Mouse (Mus musculus): ENCODE data around the gene Fam25c. TPM values are rescaled to one million over a fixed set of nuclear protein-coding genes. Genes with fewer than 3 reads are reported as not detected.
A peak's percentile ranks its signal among the peaks of the same experiment; 100 is the strongest.
"Not testable (repeated sequence)": the region's sequence is repeated elsewhere in the genome, so short reads cannot be mapped to it uniquely, and the experiment has no call there.

Fam25c gene
- polyA plus RNA-seq, 1 experiment from 2014 or later: not detected

DNA sequence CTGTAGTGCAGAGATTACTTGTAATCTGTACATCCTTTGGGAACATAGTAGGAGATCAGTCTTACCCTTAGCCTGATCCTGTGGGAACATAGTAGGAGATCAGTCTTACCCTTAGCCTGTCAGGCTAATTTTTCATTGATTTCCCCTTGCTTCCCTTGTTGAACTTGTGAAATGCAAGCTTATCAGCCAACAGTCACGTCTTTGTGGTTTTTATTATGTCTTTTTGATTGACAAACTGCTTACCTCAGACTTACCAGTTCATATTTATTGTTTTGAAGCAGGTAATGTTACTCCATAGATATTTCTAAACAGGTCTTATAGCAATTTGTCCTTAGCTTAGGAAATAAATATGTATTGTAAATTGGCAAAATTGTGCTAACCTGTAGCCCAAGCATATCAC lies 27.6 kb downstream of the Fam25c start:
- H3K9me3 ChIP-seq (replicated peaks; ENCODE audit: control insufficient read depth, low read length, poor library complexity, severe bottlenecking): no peaks in the 10 kb centered on the region
- H3K27me3 ChIP-seq (ENCODE audit: control insufficient read depth, insufficient read depth, low read depth, low read length): no peaks in the 10 kb centered on the region
- H3K36me3 ChIP-seq (ENCODE audit: control insufficient read depth, insufficient read depth, low read length): peaks cover 33% of the 10 kb centered on the region
- H3K27ac ChIP-seq (ENCODE audit: low read length): no peak overlapping the region
- 86% methylated on average over 1 of the region's 1 CpGs for WGBS
- no peak overlapping the region for H3K4me2 ChIP-seq (ENCODE audit: low read length)
- no peak overlapping the region for H3K4me3 ChIP-seq (ENCODE audit: low read depth, low read length)
- ATAC-seq: no peak
- H3K9ac ChIP-seq (ENCODE audit: low read depth, low read length): no peak overlapping the region
- H3K4me1 ChIP-seq (ENCODE audit: control insufficient read depth, insufficient read depth, low read length): no peaks in the 10 kb centered on the region

DNA sequence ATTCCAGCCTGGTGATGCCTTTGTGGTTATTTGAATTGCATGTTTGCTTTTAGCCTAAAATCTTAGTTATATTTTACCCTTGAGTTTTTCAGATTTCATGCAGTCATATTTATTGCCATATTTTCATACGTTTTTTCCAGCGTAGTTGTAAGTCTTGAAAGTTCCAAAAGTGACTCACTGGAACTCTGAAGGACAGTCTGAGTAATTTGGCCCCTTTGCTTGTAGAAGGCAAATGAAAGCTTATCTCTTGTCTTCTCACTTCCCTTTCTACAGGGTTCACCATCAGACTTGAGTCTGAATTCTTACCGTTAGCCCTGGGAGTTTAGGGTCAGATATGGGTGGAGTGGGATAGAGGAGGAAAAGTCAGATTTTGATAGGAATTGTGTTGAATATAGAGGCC lies 28.6 kb downstream of the Fam25c start:
- Histone ChIP-seq H3K27me3 (ENCODE audit: control insufficient read depth, insufficient read depth, low read depth, low read length) (no peaks in the 10 kb centered on the region), H3K36me3 (ENCODE audit: control insufficient read depth, insufficient read depth, low read length) (peaks cover 30% of the 10 kb centered on the region), H3K4me3 (ENCODE audit: low read depth, low read length) (no peak overlapping the region), H3K4me2 (ENCODE audit: low read length) (no peak overlapping the region), H3K27ac (ENCODE audit: low read length) (no peak overlapping the region), H3K9ac (ENCODE audit: low read depth, low read length) (no peak overlapping the region), H3K4me1 (ENCODE audit: control insufficient read depth, insufficient read depth, low read length) (no peaks in the 10 kb centered on the region), H3K9me3 (replicated peaks; ENCODE audit: control insufficient read depth, low read length, poor library complexity, severe bottlenecking) (no peaks in the 10 kb centered on the region)
- ATAC-seq: no peak
- WGBS: 96% methylated on average over 3 of the region's 3 CpGs

- peaks cover 28% of the 10 kb centered on the region for H3K36me3 ChIP-seq (ENCODE audit: control insufficient read depth, insufficient read depth, low read length)
- WGBS: 97% methylated on average over 5 of the region's 5 CpGs
- H3K4me2 ChIP-seq (ENCODE audit: low read length): no peak overlapping the region
- H3K27ac ChIP-seq (ENCODE audit: low read length): no peak overlapping the region
- no peak overlapping the region for H3K9ac ChIP-seq (ENCODE audit: low read depth, low read length)
- H3K27me3 ChIP-seq (ENCODE audit: control insufficient read depth, insufficient read depth, low read depth, low read length): no peaks in the 10 kb centered on the region
- H3K4me1 ChIP-seq (ENCODE audit: control insufficient read depth, insufficient read depth, low read length): no peaks in the 10 kb centered on the region
- H3K4me3 ChIP-seq (ENCODE audit: low read depth, low read length): no peak overlapping the region
- H3K9me3 ChIP-seq (replicated peaks; ENCODE audit: control insufficient read depth, low read length, poor library complexity, severe bottlenecking): no peaks in the 10 kb centered on the region
- ATAC-seq: no peak
Measured at GRCm38 (mm10) chr14:34323576-34324085, 31.6 kb downstream of the Fam25c start.

DNA sequence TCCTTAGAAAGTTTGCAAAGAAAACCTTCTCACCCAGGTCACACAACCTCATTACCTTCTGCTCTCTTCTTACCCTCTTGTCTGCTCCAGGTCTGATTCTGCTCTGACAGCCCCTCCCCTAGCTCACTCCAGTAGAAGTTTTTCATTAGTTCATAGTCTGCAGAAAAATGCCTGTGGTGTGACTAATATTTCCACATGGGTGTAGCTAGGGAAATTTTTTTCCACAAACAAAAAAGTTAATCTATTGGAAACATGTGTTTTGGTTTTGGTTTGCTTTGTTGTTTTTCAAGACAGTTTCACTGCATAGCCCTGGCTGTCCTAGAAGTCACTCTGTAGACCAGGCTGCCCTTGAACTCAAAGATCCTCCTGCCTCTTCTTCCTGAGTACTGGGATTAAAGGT lies 37.1 kb downstream of the Fam25c start:
- no peak for ATAC-seq
- no peak overlapping the region for H3K9ac ChIP-seq (ENCODE audit: low read depth, low read length)

DNA sequence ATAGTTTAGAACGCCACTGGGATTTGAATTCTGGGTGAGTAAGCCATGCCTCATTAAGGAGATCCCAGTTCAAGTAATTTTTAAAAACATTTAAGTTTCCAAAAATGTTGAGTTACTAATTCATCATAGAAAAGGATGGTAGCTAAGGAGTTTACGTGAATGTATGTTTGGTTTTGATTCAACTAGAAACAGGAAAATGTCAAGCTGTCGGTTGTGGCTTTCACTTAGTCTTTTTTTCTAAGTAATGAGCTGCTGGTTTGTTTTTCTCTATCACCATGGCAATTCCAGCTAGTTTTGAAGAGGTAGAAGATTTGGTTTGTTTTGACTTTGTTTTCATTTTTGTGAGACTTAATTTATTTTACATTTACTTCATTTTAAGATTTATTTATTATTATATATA lies 37.8 kb downstream of the Fam25c start:
- over 99% methylated on average over 3 of the region's 3 CpGs for WGBS
- no peak for ATAC-seq

More for the DNA sequence above, 37.1 kb downstream of the Fam25c start:
- H3K27ac ChIP-seq (ENCODE audit: low read length): no peak overlapping the region
- peaks cover 12% of the 10 kb centered on the region for H3K36me3 ChIP-seq (ENCODE audit: control insufficient read depth, insufficient read depth, low read length)
- H3K27me3 ChIP-seq (ENCODE audit: control insufficient read depth, insufficient read depth, low read depth, low read length): no peaks in the 10 kb centered on the region
- H3K4me3 ChIP-seq (ENCODE audit: low read depth, low read length): no peak overlapping the region
- peaks cover 18% of the 10 kb centered on the region for H3K4me1 ChIP-seq (ENCODE audit: control insufficient read depth, insufficient read depth, low read length)
- H3K4me2 ChIP-seq (ENCODE audit: low read length): no peak overlapping the region
- H3K9me3 ChIP-seq (replicated peaks; ENCODE audit: control insufficient read depth, low read length, poor library complexity, severe bottlenecking): no peaks in the 10 kb centered on the region

GRCm38 (mm10) chr14:34316346-34316745 lies 38.9 kb downstream of the Fam25c start:
- H3K4me3 ChIP-seq (ENCODE audit: low read depth, low read length): no peak overlapping the region
- H3K9me3 ChIP-seq (replicated peaks; ENCODE audit: control insufficient read depth, low read length, poor library complexity, severe bottlenecking): no peaks in the 10 kb centered on the region
- H3K36me3 ChIP-seq (ENCODE audit: control insufficient read depth, insufficient read depth, low read length): peaks cover 9% of the 10 kb centered on the region
- no peaks in the 10 kb centered on the region for H3K27me3 ChIP-seq (ENCODE audit: control insufficient read depth, insufficient read depth, low read depth, low read length)
- no peak overlapping the region for H3K27ac ChIP-seq (ENCODE audit: low read length)
- H3K4me1 ChIP-seq (ENCODE audit: control insufficient read depth, insufficient read depth, low read length): peaks cover 31% of the 10 kb centered on the region
- no peak overlapping the region for H3K4me2 ChIP-seq (ENCODE audit: low read length)
- WGBS: 94% methylated on average over 2 of the region's 2 CpGs
- ATAC-seq: no peak
- no peak overlapping the region for H3K9ac ChIP-seq (ENCODE audit: low read depth, low read length)

More for the DNA sequence above, 37.8 kb downstream of the Fam25c start:
- Histone ChIP-seq H3K9me3 (replicated peaks; ENCODE audit: control insufficient read depth, low read length, poor library complexity, severe bottlenecking) (no peaks in the 10 kb centered on the region), H3K27me3 (ENCODE audit: control insufficient read depth, insufficient read depth, low read depth, low read length) (no peaks in the 10 kb centered on the region), H3K36me3 (ENCODE audit: control insufficient read depth, insufficient read depth, low read length) (peaks cover 12% of the 10 kb centered on the region), H3K27ac (ENCODE audit: low read length) (no peak overlapping the region), H3K9ac (ENCODE audit: low read depth, low read length) (no peak overlapping the region), H3K4me1 (ENCODE audit: control insufficient read depth, insufficient read depth, low read length) (peaks cover 24% of the 10 kb centered on the region), H3K4me2 (ENCODE audit: low read length) (no peak overlapping the region), H3K4me3 (ENCODE audit: low read depth, low read length) (no peak overlapping the region)

DNA sequence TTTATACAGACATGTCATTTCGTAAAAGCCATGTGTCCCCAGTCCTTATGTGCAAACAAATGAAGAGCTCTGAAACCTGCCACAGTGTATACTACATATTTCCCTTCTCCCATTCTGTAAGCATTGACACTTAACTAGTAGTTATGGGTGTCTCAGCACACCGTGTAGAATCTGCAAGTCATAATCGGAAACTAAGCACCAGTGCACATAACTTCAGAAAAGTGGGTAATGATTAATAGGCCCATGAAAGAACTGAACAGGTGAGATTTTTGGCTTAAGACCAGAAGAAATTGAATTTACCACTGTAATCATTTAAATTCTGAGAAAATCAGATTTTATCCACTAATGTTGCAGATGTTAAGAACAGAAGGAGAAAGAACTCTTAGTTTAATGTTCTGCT lies 40.4 kb downstream of the Fam25c start:
- H3K4me3 ChIP-seq (ENCODE audit: low read depth, low read length): no peak overlapping the region
- no peaks in the 10 kb centered on the region for H3K9me3 ChIP-seq (replicated peaks; ENCODE audit: control insufficient read depth, low read length, poor library complexity, severe bottlenecking)
- no peak overlapping the region for H3K4me2 ChIP-seq (ENCODE audit: low read length)
- peaks cover 1% of the 10 kb centered on the region; the same call in 1 of the 2 replicates for H3K36me3 ChIP-seq (ENCODE audit: control insufficient read depth, insufficient read depth, low read length)
- H3K9ac ChIP-seq (ENCODE audit: low read depth, low read length): no peak overlapping the region
- WGBS: 82% methylated on average over 3 of the region's 3 CpGs
- ATAC-seq: no peak
- H3K27me3 ChIP-seq (ENCODE audit: control insufficient read depth, insufficient read depth, low read depth, low read length): no peaks in the 10 kb centered on the region
- H3K4me1 ChIP-seq (ENCODE audit: control insufficient read depth, insufficient read depth, low read length): peaks cover 32% of the 10 kb centered on the region
- H3K27ac ChIP-seq (ENCODE audit: low read length): no peak overlapping the region

DNA sequence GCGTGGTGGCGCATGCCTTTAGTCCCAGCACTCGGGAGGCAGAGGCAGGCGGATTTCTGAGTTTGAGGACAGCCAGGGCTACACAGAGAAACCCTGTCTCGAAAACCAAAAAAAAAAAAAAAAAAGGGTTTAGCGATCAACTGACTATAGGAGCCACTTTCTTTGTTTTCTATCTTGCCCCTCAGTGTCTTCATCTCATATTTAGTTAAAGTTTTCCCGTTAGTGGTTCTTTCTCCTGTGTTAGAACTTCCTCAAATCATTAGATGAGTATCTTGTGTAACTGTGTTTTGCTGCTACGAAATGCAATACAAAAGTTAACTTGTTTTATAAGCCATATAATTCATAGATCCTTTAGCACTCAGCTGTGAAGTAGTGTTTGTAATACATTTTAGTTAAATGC lies 40.9 kb downstream of the Fam25c start:
- not testable (repeated sequence) for H3K9ac ChIP-seq (ENCODE audit: low read depth, low read length); H3K27me3 ChIP-seq (ENCODE audit: control insufficient read depth, insufficient read depth, low read depth, low read length); H3K4me2 ChIP-seq (ENCODE audit: low read length); H3K4me3 ChIP-seq (ENCODE audit: low read depth, low read length); H3K9me3 ChIP-seq (replicated peaks; ENCODE audit: control insufficient read depth, low read length, poor library complexity, severe bottlenecking); H3K36me3 ChIP-seq (ENCODE audit: control insufficient read depth, insufficient read depth, low read length); ATAC-seq; H3K27ac ChIP-seq (ENCODE audit: low read length)
- WGBS: 92% methylated on average over 8 of the region's 8 CpGs
- H3K4me1 ChIP-seq (ENCODE audit: control insufficient read depth, insufficient read depth, low read length): peaks cover 33% of the 10 kb centered on the region

- Histone ChIP-seq H3K4me3 (ENCODE audit: low read depth, low read length) (no peak overlapping the region), H3K4me2 (ENCODE audit: low read length) (peak overlapping the region; percentile 92; the same call in 1 of the 2 replicates), H3K27me3 (ENCODE audit: control insufficient read depth, insufficient read depth, low read depth, low read length) (no peaks in the 10 kb centered on the region), H3K4me1 (ENCODE audit: control insufficient read depth, insufficient read depth, low read length) (peaks cover 33% of the 10 kb centered on the region), H3K27ac (ENCODE audit: low read length) (no peak overlapping the region), H3K9ac (ENCODE audit: low read depth, low read length) (no peak overlapping the region), H3K9me3 (replicated peaks; ENCODE audit: control insufficient read depth, low read length, poor library complexity, severe bottlenecking) (no peaks in the 10 kb centered on the region), H3K36me3 (ENCODE audit: control insufficient read depth, insufficient read depth, low read length) (no peaks in the 10 kb centered on the region)
- no peak for ATAC-seq
- 86% methylated on average over 3 of the region's 3 CpGs for WGBS
Measured at GRCm38 (mm10) chr14:34313612-34314011, 41.6 kb downstream of the Fam25c start.

Measured in midbrain, embryonic 16.5 days (tissue).